In genomic region chr9:41803680-41804460, GRCm38 (mm10) we compare ENCODE assay signal across 9 mouse cellular contexts.
A peak's percentile ranks its signal among the peaks of the same experiment; 100 is the strongest.
DNase-seq lines count a peak whose midpoint lies in the region; ATAC-seq and TF ChIP-seq lines count a peak whose summit lies in the region.
"Had no signal": no experiment of that assay in that cellular context is flagged by ENCODE, and none has a peak within 500 bp of the region (broad histone marks: within the 10 kb centered on the region; RNA-seq: fewer than 3 reads in every experiment).

No protein-coding gene starts in this region.

- intact Hi-C loops in heart, adult 2 months (cut with DNase I) = no loop called here

- H3K79me2 ChIP-seq in CH12.LX (replicated peaks; ENCODE audit: control insufficient read depth, extremely low read depth, insufficient read depth, poor library complexity, severe bottlenecking) = no peaks in the 10 kb centered on the region
- no peaks in the 10 kb centered on the region for H3K79me2 ChIP-seq in heart, adult 2 months (replicated peaks; ENCODE audit: control insufficient read depth, insufficient read depth, low read length)

- 44% methylated on average over 11 of the region's 11 CpGs for WGBS in forebrain, postnatal 0 days
- 46% methylated on average over 11 of the region's 11 CpGs for WGBS in midbrain, embryonic 13.5 days
- WGBS in heart, adult 2 months = 75% methylated on average over 11 of the region's 11 CpGs

- TF ChIP-seq EP300 in CH12.LX (IDR thresholded peaks at IDR 0.05; ENCODE audit: low read length) = no peak
- no peak for TF ChIP-seq EP300 in heart, adult 2 months (IDR thresholded peaks at IDR 0.05; ENCODE audit: insufficient read depth, low read depth, low read length)

- no peaks in the 10 kb centered on the region for H3K36me3 ChIP-seq in CH12.LX (replicated peaks in 1 of 2; ENCODE audit: control insufficient read depth in 1 of 2, insufficient read depth in 1 of 2, low read length in 1 of 2)
- no peaks in the 10 kb centered on the region for H3K36me3 ChIP-seq in forebrain, postnatal 0 days (ENCODE audit: insufficient read depth)
- H3K36me3 ChIP-seq in midbrain, embryonic 13.5 days = no peaks in the 10 kb centered on the region
- H3K36me3 ChIP-seq in heart, adult 2 months (ENCODE audit: control insufficient read depth, insufficient read depth, low read length) = no peaks in the 10 kb centered on the region

- in situ Hi-C loops in CH12.LX (cut with MboI; ENCODE audit: low pct_ligation_motif_present, low pct_unique_long_range_greater_than_20kb, low sequenced_read_pairs) = no loop called here

- TF ChIP-seq POLR2A in CH12.LX (IDR thresholded peaks at IDR 0.05; ENCODE audit: low read depth, low read length) = no peak
- no peak for TF ChIP-seq POLR2A in heart, adult 2 months (IDR thresholded peaks at IDR 0.05; ENCODE audit: insufficient read depth, low read depth, low read length)

- peaks cover 0 to 8% of the 10 kb centered on the region in 2 experiments; a peak in 2 of 4 replicates for H3K4me1 ChIP-seq in CH12.LX (ENCODE audit: control insufficient read depth in 1 of 2, insufficient read depth in 2 of 2)
- peaks cover 16% of the 10 kb centered on the region for H3K4me1 ChIP-seq in forebrain, postnatal 0 days (ENCODE audit: insufficient read depth)
- peaks cover 30% of the 10 kb centered on the region for H3K4me1 ChIP-seq in midbrain, embryonic 13.5 days (replicated peaks)
- H3K4me1 ChIP-seq in heart, adult 2 months (ENCODE audit: control insufficient read depth, insufficient read depth, low read length) = peaks cover 2% of the 10 kb centered on the region

- no peak overlapping the region for H3K9ac ChIP-seq in CH12.LX (ENCODE audit: insufficient read depth, low read depth)
- H3K9ac ChIP-seq in forebrain, postnatal 0 days = no peak overlapping the region
- 0 out of 2 replicates have a peak overlapping the region, but pooled peaks have one; percentile 44 for H3K9ac ChIP-seq in midbrain, embryonic 13.5 days (replicated peaks)
- H3K9ac ChIP-seq in heart, adult 2 months (ENCODE audit: low read depth, low read length) = no peak overlapping the region

- H3K9me3 ChIP-seq in CH12.LX (replicated peaks; ENCODE audit: low read length) = peaks cover 4% of the 10 kb centered on the region
- H3K9me3 ChIP-seq in forebrain, postnatal 0 days (ENCODE audit: low read length) = no peaks in the 10 kb centered on the region
- H3K9me3 ChIP-seq in midbrain, embryonic 13.5 days = no peaks in the 10 kb centered on the region

- no peak for TF ChIP-seq CTCF in CH12.LX (conservative IDR thresholded peaks at IDR 0.05 in 1 of 2, IDR thresholded peaks at IDR 0.05 in 1 of 2; ENCODE audit: low read depth in 2 of 2, low read length in 2 of 2)
- TF ChIP-seq CTCF in forebrain, postnatal 0 days (IDR thresholded peaks at IDR 0.05; ENCODE audit: low read depth) = no peak
- no peak for TF ChIP-seq CTCF in heart, adult 2 months (IDR thresholded peaks at IDR 0.05)

- H3K27ac ChIP-seq in CH12.LX (ENCODE audit: insufficient read depth, low read depth) = no peak overlapping the region
- H3K27ac ChIP-seq in forebrain, postnatal 0 days (ENCODE audit: low read depth, low read length) = peak overlapping the region; percentile 75; the same call in 1 of the 2 replicates
- H3K27ac ChIP-seq in midbrain, embryonic 13.5 days = peak overlapping the region; percentile 92
- H3K27ac ChIP-seq in heart, adult 2 months = no peak overlapping the region

- no peak for DNase-seq in CH12.LX (ENCODE audit: extremely low read depth)
- DNase-seq in R1 (ENCODE audit: low read depth, low spot score) = peak; percentile 70
- DNase-seq in forebrain, postnatal 0 days = peak; percentile 85
- DNase-seq in c-Kit-positive CD71-positive TER-119-positive erythroid progenitor cells, embryonic 14.5 days (ENCODE audit: low spot score) = no peak
- DNase-seq in lung, postnatal 14 days = no peak
- no peak for DNase-seq in heart, adult 2 months
- DNase-seq: lung, adult 2 months had no signal

- no peaks in the 10 kb centered on the region for H3K27me3 ChIP-seq in CH12.LX (replicated peaks)
- no peaks in the 10 kb centered on the region for H3K27me3 ChIP-seq in forebrain, postnatal 0 days (ENCODE audit: insufficient read depth, low read length)
- H3K27me3 ChIP-seq in midbrain, embryonic 13.5 days = no peaks in the 10 kb centered on the region
- no peaks in the 10 kb centered on the region for H3K27me3 ChIP-seq in heart, adult 2 months (ENCODE audit: control insufficient read depth, insufficient read depth, low read length)

- dilution Hi-C loops in CH12.LX (cut with MboI; ENCODE audit: extremely low pct_ligation_motif_present, extremely low pct_unique_long_range_greater_than_20kb, low sequenced_read_pairs) = no loop called here

- peak; percentile 79; the same call in 1 of the 2 replicates for ATAC-seq in forebrain, postnatal 0 days
- ATAC-seq in midbrain, embryonic 13.5 days = peak; percentile 42

- H3K4me3 ChIP-seq in CH12.LX (replicated peaks in 1 of 3; ENCODE audit: low read depth in 2 of 3, low read length in 2 of 3, poor library complexity in 1 of 3) = no peak overlapping the region
- no peak overlapping the region for H3K4me3 ChIP-seq in forebrain, postnatal 0 days (ENCODE audit: low read depth, low read length)
- H3K4me3 ChIP-seq in midbrain, embryonic 13.5 days (replicated peaks) = no peak overlapping the region
- no peak overlapping the region for H3K4me3 ChIP-seq in heart, adult 2 months
- H3K4me3 ChIP-seq: erythroblast, embryonic 14.5 days had no signal

- TF ChIP-seq RAD21 in CH12.LX (IDR thresholded peaks at IDR 0.05; ENCODE audit: low read depth, low read length) = no peak

- no peak overlapping the region for H3K4me2 ChIP-seq in CH12.LX (ENCODE audit: insufficient read depth, low read depth, poor library complexity, severe bottlenecking)
- no peak overlapping the region for H3K4me2 ChIP-seq in forebrain, postnatal 0 days (ENCODE audit: low read depth)
- no peak overlapping the region for H3K4me2 ChIP-seq in midbrain, embryonic 13.5 days (replicated peaks)

TF ChIP-seq in CH12.LX, 34 proteins besides CTCF, POLR2A, EP300 and RAD21:
- TF ChIP-seq E2F4 (IDR thresholded peaks at IDR 0.05; ENCODE audit: insufficient replicate concordance, low read depth, low read length) (no peak), HCFC1 (IDR thresholded peaks at IDR 0.05; ENCODE audit: low read depth, low read length) (peak; percentile 29; the same call in 1 of the 2 replicates), USF1 (IDR thresholded peaks at IDR 0.05; ENCODE audit: low read depth, low read length) (peak; percentile 30; the same call in 1 of the 2 replicates)

Comparison
In these comparisons a context has a peak if more than half of its experiments do, and no peak if none do; other contexts are left out.
1. DNase-seq: peak in R1 (single experiment) and forebrain, postnatal 0 days (single experiment); none in CH12.LX (single experiment), c-Kit-positive CD71-positive TER-119-positive erythroid progenitor cells, embryonic 14.5 days (single experiment), lung, postnatal 14 days (single experiment) and heart, adult 2 months (0 of 2).
2. H3K27ac ChIP-seq: peak in forebrain, postnatal 0 days (single experiment) and midbrain, embryonic 13.5 days (single experiment); none in CH12.LX (single experiment) and heart, adult 2 months (single experiment).